Mouse (Mus musculus) liver, embryonic 14.5 days (tissue): ENCODE measurements at regions not wholly inside any gene's neighbourhood (a gene's known extent, or its start where the extent isn't known, plus 50 kb on each side); places are given as distances from the start of the nearest gene placed in this dataset.

Experiments
- ATAC-seq: fragments of 200-750 bp; cut with Nextera tagmentation; 2 replicates; pipeline ENCODE4 v1.8.0; 2017; ENCODE audit warnings: moderate number of reproducible peaks, mild to moderate bottlenecking, moderate library complexity; ENCODE audit not compliant: insufficient read depth
- DNase-seq, 3 experiments: peaks; one replicate each; pipeline ENCODE4 v3.0.0-alpha.2; 2012 to 2013; ENCODE audit warnings: low read depth in 3 of 3, low spot score in 3 of 3
- H3K27ac ChIP-seq: fragments of 300-500 bp; sonication (generic); 2 replicates; pipeline ENCODE4 v1.5.1; 2014; ENCODE audit warnings: moderate library complexity, mild to moderate bottlenecking, control low read depth, inconsistent platforms
- H3K27me3 ChIP-seq: fragments of 300-500 bp; sonication (generic); 2 replicates; pipeline ENCODE4 v1.6.1; 2014; ENCODE audit warnings: mild to moderate bottlenecking, low read length, moderate library complexity; ENCODE audit not compliant: control insufficient read depth, insufficient read depth
- H3K36me3 ChIP-seq: fragments of 300-500 bp; sonication (generic); replicated peaks from 2 replicates; pipeline ENCODE4 v1.6.1; 2014; ENCODE audit warnings: low read depth; ENCODE audit not compliant: control insufficient read depth, insufficient read depth
- H3K4me1 ChIP-seq, 2 experiments: fragments of 200-500 bp in 1 of 2; fragments of 300-500 bp in 1 of 2; sonication (generic) in 1 of 2; replicated peaks; 2 replicates each; pipeline ENCODE4 v1.6.1; 2012 to 2014; ENCODE audit warnings: antibody characterized with exemption in 1 of 2, inconsistent platforms in 1 of 2, low read length in 1 of 2; ENCODE audit not compliant: control insufficient read depth in 2 of 2, insufficient read depth in 2 of 2
- H3K4me2 ChIP-seq: fragments of 300-500 bp; sonication (generic); 2 replicates; pipeline ENCODE4 v1.6.1; 2014; ENCODE audit warnings: low read depth, mild to moderate bottlenecking, control low read depth, moderate library complexity
- H3K4me3 ChIP-seq, 2 experiments: fragments of 200-500 bp in 1 of 2; fragments of 300-500 bp in 1 of 2; sonication (generic) in 1 of 2; 2 replicates each; pipeline ENCODE4 v1.5.1; 2012 to 2014; ENCODE audit warnings: low read depth in 2 of 2, low read length in 2 of 2, mild to moderate bottlenecking in 2 of 2, control low read depth in 1 of 2, inconsistent platforms in 1 of 2, moderate library complexity in 1 of 2; ENCODE audit not compliant: insufficient read depth in 1 of 2
- H3K9ac ChIP-seq: fragments of 300-500 bp; sonication (generic); replicated peaks from 2 replicates; pipeline ENCODE4 v1.6.1; 2014; ENCODE audit warnings: mild to moderate bottlenecking, control low read depth, moderate library complexity
- H3K9me3 ChIP-seq: fragments of 300-500 bp; sonication (generic); 2 replicates; pipeline ENCODE4 v1.6.1; 2016; ENCODE audit warnings: low read length, mixed read lengths; ENCODE audit not compliant: control insufficient read depth
- CTCF ChIP-seq: IDR thresholded peaks from 2 replicates; pipeline ENCODE4 v1.5.1; 2016; ENCODE audit warnings: antibody characterized with exemption, low read depth, control low read depth
- EP300 ChIP-seq: IDR thresholded peaks from 2 replicates; pipeline ENCODE4 v1.6.1; 2016; ENCODE audit warnings: antibody characterized with exemption, low read depth
- WGBS: fragments of 180-500 bp; shearing (Covaris S2); extraction: QIAGEN DNeasy Blood & Tissue Kit; methylation state at CpG from one replicate; pipeline ENCODE4 v1.1.7; 2014; ENCODE audit not compliant: insufficient replicate concordance; 5-methylcytosine and 5-hydroxymethylcytosine counted together

DNA sequence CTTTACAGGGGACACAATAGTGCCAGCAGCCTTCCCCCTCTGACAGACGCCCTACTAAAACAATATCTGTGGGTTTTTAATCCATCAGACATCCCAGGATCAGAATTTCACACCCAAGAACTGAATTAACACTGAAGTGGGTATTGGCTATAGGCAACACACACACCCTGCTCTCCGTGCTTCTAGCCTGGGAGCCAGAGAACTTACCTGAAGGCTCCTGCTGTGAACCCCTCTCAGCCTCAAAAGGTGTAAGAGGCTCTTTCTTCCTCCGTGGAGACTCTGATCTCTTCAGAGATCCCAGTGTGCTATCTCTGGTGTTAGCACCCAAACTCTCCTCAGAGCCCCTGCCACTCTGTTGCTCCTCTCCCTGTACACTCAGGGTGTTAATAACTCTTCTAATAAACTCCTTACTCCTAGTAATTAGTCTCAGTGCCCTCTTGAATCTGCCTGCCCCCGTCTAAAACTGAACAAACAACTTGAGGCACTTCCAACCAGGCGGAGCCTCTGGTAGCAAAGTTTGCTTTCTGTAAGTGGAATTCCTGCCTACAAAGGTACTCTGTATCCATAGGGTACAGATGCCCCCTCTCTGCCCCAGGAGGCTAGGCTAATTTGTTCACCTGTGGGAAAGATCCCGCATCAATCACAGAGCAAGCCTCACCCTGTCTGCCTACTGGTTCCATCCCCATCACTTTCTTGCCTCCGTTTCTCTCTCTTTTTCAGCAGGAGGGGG is 452.9 kb upstream of the Fam19a5 start:
- no peak overlapping the region for H3K27ac ChIP-seq
- no peaks in the 10 kb centered on the region for H3K9me3 ChIP-seq
- H3K9ac ChIP-seq, result no peak overlapping the region
- no peak for TF ChIP-seq CTCF
- no peak for TF ChIP-seq EP300
- 29% methylated on average over 7 of the region's 7 CpGs for WGBS
- no peaks in the 10 kb centered on the region for H3K36me3 ChIP-seq
- H3K4me1 ChIP-seq, result no peaks in the 10 kb centered on the region
- H3K27me3 ChIP-seq, result no peaks in the 10 kb centered on the region
- no peak overlapping the region for H3K4me3 ChIP-seq
- ATAC-seq (no peak), DNase-seq (no peak)
- H3K4me2 ChIP-seq, result no peak overlapping the region

DNA sequence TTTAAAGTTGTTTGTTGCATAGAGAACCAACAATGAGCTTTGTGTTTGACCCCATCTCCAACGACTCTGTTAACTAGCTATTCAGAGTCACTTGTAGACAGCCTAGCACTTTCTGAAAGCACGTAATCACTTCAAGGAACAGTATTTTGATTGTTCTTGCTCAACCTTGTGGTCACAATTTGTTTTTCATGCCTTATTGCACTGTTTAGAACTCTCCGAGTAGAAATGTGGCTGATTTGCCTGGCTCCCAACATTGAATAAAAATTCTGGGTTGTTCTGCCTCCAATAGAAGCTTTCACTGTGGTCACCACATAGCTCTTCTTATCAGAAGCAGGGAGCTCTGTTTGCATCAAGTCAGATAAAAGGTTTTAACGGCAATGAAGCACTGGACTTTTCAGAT is 446.9 kb upstream of the Fam19a5 start:
- H3K27me3 ChIP-seq, result no peaks in the 10 kb centered on the region
- DNase-seq, result no peak
- H3K4me1 ChIP-seq, result no peaks in the 10 kb centered on the region
- H3K9ac ChIP-seq, result no peak overlapping the region
- H3K27ac ChIP-seq, result no peak overlapping the region
- no peak for ATAC-seq
- 69% methylated on average over 4 of the region's 4 CpGs for WGBS
- H3K4me3 ChIP-seq, result no peak overlapping the region
- no peak for TF ChIP-seq CTCF
- TF ChIP-seq EP300, result no peak
- no peak overlapping the region for H3K4me2 ChIP-seq
- H3K36me3 ChIP-seq, result no peaks in the 10 kb centered on the region
- no peaks in the 10 kb centered on the region for H3K9me3 ChIP-seq

DNA sequence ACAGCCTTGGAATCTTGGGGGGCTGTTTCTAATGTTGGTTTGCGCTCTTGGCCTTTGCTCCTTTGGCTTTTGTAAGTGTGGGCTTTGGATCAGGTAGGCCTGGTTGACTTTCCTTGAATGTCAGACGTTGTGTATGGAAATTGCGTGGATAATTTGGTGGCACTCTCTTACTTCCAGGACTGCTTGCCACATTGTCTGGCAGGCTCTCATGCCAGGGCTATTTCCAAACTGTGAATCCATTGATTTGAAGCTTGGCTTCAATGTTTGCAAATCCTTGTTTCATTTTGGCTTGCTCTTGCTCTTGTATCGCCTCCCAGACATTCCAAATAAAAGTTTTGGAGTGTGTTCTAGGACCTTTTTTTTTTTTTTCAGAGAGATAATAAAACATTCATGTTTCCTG is 443.0 kb upstream of the Fam19a5 start:
- no peaks in the 10 kb centered on the region for H3K27me3 ChIP-seq
- WGBS, result 54% methylated on average over 4 of the region's 4 CpGs
- H3K27ac ChIP-seq, result no peak overlapping the region
- H3K9ac ChIP-seq, result no peak overlapping the region
- H3K4me1 ChIP-seq, result no peaks in the 10 kb centered on the region
- H3K9me3 ChIP-seq, result no peaks in the 10 kb centered on the region; the same call in 1 of the 2 replicates
- ATAC-seq (no peak), DNase-seq (no peak)
- TF ChIP-seq CTCF, result no peak
- no peak for TF ChIP-seq EP300
- no peak overlapping the region for H3K4me3 ChIP-seq
- H3K36me3 ChIP-seq, result no peaks in the 10 kb centered on the region
- no peak overlapping the region for H3K4me2 ChIP-seq

DNA sequence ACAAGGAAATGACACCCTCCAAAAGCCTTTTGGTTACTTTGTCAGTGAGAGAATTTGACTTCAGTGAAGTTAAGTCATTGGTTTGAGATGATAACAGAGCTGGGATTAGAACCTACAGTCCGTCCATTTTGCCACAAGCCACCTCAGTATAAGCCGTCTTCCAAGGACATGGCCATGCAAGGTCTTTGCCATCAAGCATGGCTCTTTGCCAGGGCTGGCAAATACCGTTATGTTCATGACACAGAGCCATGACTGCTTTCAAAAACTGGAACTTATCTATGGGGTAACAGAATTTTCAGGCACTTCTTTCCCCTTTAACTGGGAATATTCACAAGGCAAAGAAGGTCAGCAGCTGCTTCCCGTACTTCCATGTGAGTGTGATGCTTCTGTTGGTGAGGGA is 441.9 kb upstream of the Fam19a5 start:
- H3K9me3 ChIP-seq, result no peaks in the 10 kb centered on the region; the same call in 1 of the 2 replicates
- H3K4me1 ChIP-seq, result no peaks in the 10 kb centered on the region
- H3K36me3 ChIP-seq, result no peaks in the 10 kb centered on the region
- no peak overlapping the region for H3K9ac ChIP-seq
- no peak for TF ChIP-seq CTCF
- no peak for ATAC-seq
- no peaks in the 10 kb centered on the region for H3K27me3 ChIP-seq
- H3K27ac ChIP-seq, result no peak overlapping the region
- no peak overlapping the region for H3K4me2 ChIP-seq
- WGBS, result 60% methylated on average over 4 of the region's 4 CpGs
- H3K4me3 ChIP-seq, result no peak overlapping the region
- DNase-seq, result no peak

DNA sequence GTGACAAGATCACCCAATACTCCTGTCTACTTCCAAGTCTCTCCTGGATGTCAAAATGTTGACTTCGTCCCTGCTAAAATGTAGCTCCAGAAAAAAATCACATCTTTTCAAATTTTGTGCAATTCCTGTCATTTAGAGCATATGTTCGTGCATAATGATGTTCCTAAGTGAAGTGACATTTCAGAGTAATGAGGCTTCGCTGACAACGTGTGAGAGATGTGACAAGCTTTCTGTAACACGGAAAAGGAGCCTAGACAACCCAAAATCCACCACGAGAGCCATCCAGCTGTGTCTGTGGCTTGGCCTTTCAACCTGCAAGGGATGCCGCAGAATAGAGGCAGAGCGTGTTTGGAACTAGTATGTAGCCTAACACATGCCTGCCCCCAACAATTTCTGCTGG is 438.1 kb upstream of the Fam19a5 start:
- Histone ChIP-seq H3K27me3 (no peaks in the 10 kb centered on the region), H3K9ac (no peak overlapping the region), H3K27ac (no peak overlapping the region), H3K4me2 (no peak overlapping the region), H3K36me3 (no peaks in the 10 kb centered on the region), H3K4me3 (no peak overlapping the region), H3K4me1 (no peaks in the 10 kb centered on the region), H3K9me3 (no peaks in the 10 kb centered on the region; the same call in 1 of the 2 replicates)
- 58% methylated on average over 8 of the region's 8 CpGs for WGBS
- DNase-seq (no peak), ATAC-seq (no peak)
- no peak for TF ChIP-seq EP300
- TF ChIP-seq CTCF, result no peak
